Mouse (Mus musculus): ENCODE results near the gene Gm49387. TPM values are rescaled to one million over a fixed set of nuclear protein-coding genes. Genes with fewer than 3 reads are reported as not detected.
A peak's percentile ranks its signal among the peaks of the same experiment; 100 is the strongest.

Gm49387 gene
- total and polyA plus RNA-seq, 2 experiments from 2014 or later, result not detected

DNA sequence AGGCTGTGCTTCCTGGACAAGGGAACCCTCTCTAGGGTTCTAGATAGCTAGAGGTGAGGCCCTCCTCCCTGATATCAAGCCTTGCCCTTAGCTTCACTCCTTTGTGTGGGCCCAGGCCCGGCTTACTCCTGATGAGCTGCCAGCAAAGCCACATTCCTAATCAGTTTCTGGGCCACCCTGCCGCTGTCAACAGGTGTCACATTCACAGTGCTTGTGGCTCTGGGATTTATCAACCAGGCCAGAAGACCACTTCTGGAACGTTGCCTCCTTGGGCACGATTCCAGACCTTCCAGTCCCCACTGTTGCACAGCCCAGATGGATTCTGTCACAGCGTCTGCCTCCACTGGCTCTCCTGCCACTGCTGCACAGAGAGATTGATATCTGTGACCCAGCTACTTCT lies 79.8 kb downstream of the Gm49387 start:
- Histone ChIP-seq H3K36me3 (ENCODE audit: insufficient read depth, low read length) (no peaks in the 10 kb centered on the region), H3K4me3 (ENCODE audit: low read depth, low read length) (no peak overlapping the region)
- WGBS, result 55% methylated on average over 5 of the region's 5 CpGs

DNA sequence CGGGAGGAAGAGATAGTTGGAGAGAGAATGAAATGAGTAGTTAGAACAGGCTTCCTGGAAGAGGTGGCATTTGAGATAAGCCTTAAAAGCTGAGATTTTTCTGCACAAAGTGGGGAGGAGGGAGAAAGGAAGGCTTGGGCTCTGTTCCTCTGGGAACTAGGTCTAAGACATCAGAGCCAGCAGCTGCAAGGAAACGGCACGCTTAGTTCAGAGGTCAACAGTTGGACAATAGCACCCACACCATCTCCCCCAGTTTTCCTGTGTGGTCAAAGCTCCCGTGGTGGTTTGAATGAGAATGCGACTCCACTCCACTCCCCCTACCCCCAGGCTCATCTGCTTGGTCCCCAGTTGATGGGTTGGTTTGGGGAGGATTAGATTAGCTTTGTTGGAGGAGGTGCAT lies 81.5 kb downstream of the Gm49387 start:
- TF ChIP-seq CTCF (IDR thresholded peaks at IDR 0.05), result no peak
- no peak for ATAC-seq (ENCODE audit: low FRiP score)
- H3K9me3 ChIP-seq (ENCODE audit: low read length), result no peaks in the 10 kb centered on the region
- H3K4me3 ChIP-seq (ENCODE audit: low read depth, low read length), result no peak overlapping the region
- H3K4me1 ChIP-seq (ENCODE audit: insufficient read depth, low read length), result no peaks in the 10 kb centered on the region
- no peaks in the 10 kb centered on the region for H3K27me3 ChIP-seq (ENCODE audit: insufficient read depth, low read length)
- H3K4me2 ChIP-seq (ENCODE audit: low read depth, low read length, poor library complexity, severe bottlenecking), result no peak overlapping the region
- no peaks in the 10 kb centered on the region for H3K36me3 ChIP-seq (ENCODE audit: insufficient read depth, low read length)
- 63% methylated on average over 5 of the region's 5 CpGs for WGBS
- H3K9ac ChIP-seq (replicated peaks; ENCODE audit: low read length, poor library complexity, severe bottlenecking), result no peak overlapping the region
- DNase-seq (ENCODE audit: low spot score), result no peak
- no peak overlapping the region for H3K27ac ChIP-seq (ENCODE audit: low read depth, low read length)

More for the DNA sequence above, 79.8 kb downstream of the Gm49387 start:
- DNase-seq (ENCODE audit: low spot score) (peak; percentile 57), ATAC-seq (ENCODE audit: low FRiP score) (no peak)
- H3K27me3 ChIP-seq (ENCODE audit: insufficient read depth, low read length), result no peaks in the 10 kb centered on the region
- TF ChIP-seq CTCF (IDR thresholded peaks at IDR 0.05), result no peak
- H3K27ac ChIP-seq (ENCODE audit: low read depth, low read length), result no peak overlapping the region
- no peaks in the 10 kb centered on the region for H3K9me3 ChIP-seq (ENCODE audit: low read length)
- H3K9ac ChIP-seq (replicated peaks; ENCODE audit: low read length, poor library complexity, severe bottlenecking), result no peak overlapping the region
- no peaks in the 10 kb centered on the region for H3K4me1 ChIP-seq (ENCODE audit: insufficient read depth, low read length)
- no peak overlapping the region for H3K4me2 ChIP-seq (ENCODE audit: low read depth, low read length, poor library complexity, severe bottlenecking)

DNA sequence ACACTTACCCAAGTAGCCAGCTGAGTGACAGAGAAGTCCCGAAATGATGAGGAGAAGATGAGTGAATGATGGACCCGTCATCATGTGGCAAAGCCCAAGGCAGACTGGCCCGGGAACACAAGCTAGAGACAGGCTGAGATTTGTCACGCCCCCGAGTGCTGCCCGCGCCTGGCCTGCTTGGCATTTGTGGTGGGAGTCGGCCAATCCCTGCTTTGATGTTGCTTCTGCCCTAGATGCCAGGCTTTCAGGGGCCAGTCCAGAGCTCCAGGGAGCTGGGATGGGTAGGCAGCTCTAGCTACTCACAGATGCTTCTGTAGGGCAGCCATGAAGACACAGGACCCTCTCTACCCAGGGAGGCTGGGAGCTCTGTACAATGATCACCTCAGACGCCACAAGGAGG lies 82.9 kb downstream of the Gm49387 start:
- no peak overlapping the region for H3K9ac ChIP-seq (replicated peaks; ENCODE audit: low read length, poor library complexity, severe bottlenecking)
- H3K27ac ChIP-seq (ENCODE audit: low read depth, low read length), result no peak overlapping the region
- no peak overlapping the region for H3K4me2 ChIP-seq (ENCODE audit: low read depth, low read length, poor library complexity, severe bottlenecking)
- H3K36me3 ChIP-seq (ENCODE audit: insufficient read depth, low read length), result no peaks in the 10 kb centered on the region
- no peaks in the 10 kb centered on the region for H3K9me3 ChIP-seq (ENCODE audit: low read length)
- 69% methylated on average over 9 of the region's 9 CpGs for WGBS
- no peaks in the 10 kb centered on the region for H3K27me3 ChIP-seq (ENCODE audit: insufficient read depth, low read length)
- no peak for TF ChIP-seq CTCF (IDR thresholded peaks at IDR 0.05)
- H3K4me3 ChIP-seq (ENCODE audit: low read depth, low read length), result no peak overlapping the region
- ATAC-seq (ENCODE audit: low FRiP score), result no peak
- no peaks in the 10 kb centered on the region for H3K4me1 ChIP-seq (ENCODE audit: insufficient read depth, low read length)
- DNase-seq (ENCODE audit: low spot score), result no peak

DNA sequence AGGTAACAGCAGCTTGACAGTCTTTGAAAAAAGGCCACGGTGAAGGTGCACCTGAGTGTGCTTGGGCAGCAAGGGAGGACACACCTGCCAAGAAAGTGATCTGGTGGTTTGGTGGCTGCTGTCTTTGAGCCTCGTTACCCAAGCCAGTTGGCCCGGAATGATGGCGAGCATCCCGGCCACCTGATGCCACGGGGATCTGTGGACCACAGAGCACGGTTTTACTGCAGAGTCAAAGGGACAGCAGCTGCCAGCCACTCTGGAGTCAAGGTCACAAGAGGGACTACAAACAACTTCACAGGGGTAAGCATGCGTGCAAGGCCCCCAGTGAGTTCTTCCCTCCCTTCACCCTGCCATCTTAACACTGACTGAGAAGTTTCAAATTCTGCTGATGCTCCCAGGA lies 83.4 kb downstream of the Gm49387 start:
- Histone ChIP-seq H3K27ac (ENCODE audit: low read depth, low read length) (no peak overlapping the region), H3K9me3 (ENCODE audit: low read length) (no peaks in the 10 kb centered on the region), H3K4me1 (ENCODE audit: insufficient read depth, low read length) (no peaks in the 10 kb centered on the region), H3K27me3 (ENCODE audit: insufficient read depth, low read length) (no peaks in the 10 kb centered on the region), H3K4me2 (ENCODE audit: low read depth, low read length, poor library complexity, severe bottlenecking) (no peak overlapping the region), H3K36me3 (ENCODE audit: insufficient read depth, low read length) (no peaks in the 10 kb centered on the region), H3K4me3 (ENCODE audit: low read depth, low read length) (no peak overlapping the region), H3K9ac (replicated peaks; ENCODE audit: low read length, poor library complexity, severe bottlenecking) (no peak overlapping the region)
- no peak for DNase-seq (ENCODE audit: low spot score)
- TF ChIP-seq CTCF (IDR thresholded peaks at IDR 0.05), result no peak
- ATAC-seq (ENCODE audit: low FRiP score), result no peak
- WGBS, result 83% methylated on average over 8 of the region's 8 CpGs

DNA sequence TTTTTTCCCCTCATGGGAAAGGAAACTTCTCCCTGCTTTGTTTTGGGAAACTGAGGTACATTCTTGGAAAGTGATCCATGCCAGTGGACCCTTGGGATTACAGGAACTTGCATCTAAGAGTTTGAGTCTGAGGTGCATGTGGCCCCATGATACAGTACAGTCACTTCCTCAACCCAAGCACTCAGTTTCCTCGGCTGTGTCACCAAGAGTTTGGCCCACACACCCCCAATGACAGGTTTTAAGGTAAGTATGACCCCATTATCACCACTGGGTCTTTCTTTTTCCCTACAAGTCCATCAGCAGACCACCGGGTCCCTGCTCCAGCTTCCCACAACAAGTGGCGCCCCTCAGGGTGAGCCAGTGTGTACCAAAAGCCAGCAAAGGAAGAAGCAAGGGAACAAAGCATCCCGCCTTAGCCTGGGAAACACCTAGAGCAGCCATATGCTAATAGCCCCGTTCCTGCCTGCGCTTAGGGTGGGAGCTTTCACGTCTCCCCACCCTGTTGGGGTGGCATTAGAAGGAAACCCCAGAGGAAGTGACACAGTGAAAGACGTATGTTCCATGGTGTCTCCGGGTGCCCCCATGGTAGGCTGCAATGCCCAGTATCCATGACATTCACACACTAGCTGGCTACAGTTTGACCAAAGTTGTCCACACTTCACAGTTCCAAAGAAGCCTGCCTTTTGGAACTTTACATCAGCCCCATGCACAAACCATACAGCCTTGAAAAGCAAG lies 84.0 kb downstream of the Gm49387 start:
- 85% methylated on average over 9 of the region's 9 CpGs for WGBS
- Histone ChIP-seq H3K9me3 (ENCODE audit: low read length) (no peaks in the 10 kb centered on the region), H3K9ac (replicated peaks; ENCODE audit: low read length, poor library complexity, severe bottlenecking) (no peak overlapping the region), H3K4me2 (ENCODE audit: low read depth, low read length, poor library complexity, severe bottlenecking) (no peak overlapping the region), H3K36me3 (ENCODE audit: insufficient read depth, low read length) (no peaks in the 10 kb centered on the region), H3K27me3 (ENCODE audit: insufficient read depth, low read length) (no peaks in the 10 kb centered on the region), H3K4me3 (ENCODE audit: low read depth, low read length) (no peak overlapping the region), H3K27ac (ENCODE audit: low read depth, low read length) (no peak overlapping the region), H3K4me1 (ENCODE audit: insufficient read depth, low read length) (no peaks in the 10 kb centered on the region)
- no peak for ATAC-seq (ENCODE audit: low FRiP score)
- no peak for DNase-seq (ENCODE audit: low spot score)
- TF ChIP-seq CTCF (IDR thresholded peaks at IDR 0.05), result no peak

DNA sequence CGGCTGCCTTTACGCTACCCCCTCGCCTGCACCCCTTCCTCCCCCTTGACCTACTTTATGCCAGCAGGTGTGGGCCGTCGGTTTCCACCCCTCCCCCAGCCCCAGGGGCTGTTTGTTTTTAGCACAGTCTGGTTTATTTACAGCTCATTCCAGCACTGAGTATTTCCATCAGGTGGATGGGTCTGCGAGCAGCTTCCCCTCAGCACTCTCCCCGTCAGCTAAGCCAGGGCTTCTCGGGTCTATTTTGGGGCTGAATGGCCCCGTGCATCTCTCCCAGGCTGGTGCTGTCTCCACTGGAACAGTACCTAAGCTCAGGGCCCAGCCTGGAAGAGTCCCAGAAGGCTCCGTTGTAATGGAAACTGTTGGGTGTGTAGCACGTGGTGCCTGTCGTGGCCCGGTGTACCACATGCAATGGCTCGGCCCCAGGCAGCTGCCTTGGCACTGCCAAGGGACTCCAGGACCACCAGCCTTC lies 84.7 kb downstream of the Gm49387 start:
- DNase-seq (ENCODE audit: low spot score), result no peak
- 75% methylated on average over 14 of the region's 14 CpGs for WGBS
- no peaks in the 10 kb centered on the region for H3K36me3 ChIP-seq (ENCODE audit: insufficient read depth, low read length)
- no peaks in the 10 kb centered on the region for H3K27me3 ChIP-seq (ENCODE audit: insufficient read depth, low read length)
- H3K9ac ChIP-seq (replicated peaks; ENCODE audit: low read length, poor library complexity, severe bottlenecking), result no peak overlapping the region
- no peaks in the 10 kb centered on the region for H3K9me3 ChIP-seq (ENCODE audit: low read length)
- no peak overlapping the region for H3K27ac ChIP-seq (ENCODE audit: low read depth, low read length)
- ATAC-seq (ENCODE audit: low FRiP score), result no peak
- TF ChIP-seq CTCF (IDR thresholded peaks at IDR 0.05), result no peak
- no peak overlapping the region for H3K4me3 ChIP-seq (ENCODE audit: low read depth, low read length)
- H3K4me1 ChIP-seq (ENCODE audit: insufficient read depth, low read length), result no peaks in the 10 kb centered on the region
- H3K4me2 ChIP-seq (ENCODE audit: low read depth, low read length, poor library complexity, severe bottlenecking), result no peak overlapping the region

All from midbrain, postnatal 0 days (tissue).